Mouse (Mus musculus): ENCODE data around the gene Scn4a. TPM values are rescaled to one million over a fixed set of nuclear protein-coding genes. Genes with fewer than 3 reads are reported as not detected.

The Scn4a gene
- polyA plus RNA-seq, 1 experiment from 2014 or later = 1.5 TPM

- no peak overlapping the region for H3K9ac ChIP-seq (ENCODE audit: low read depth, low read length)
- no peaks in the 10 kb centered on the region for H3K27me3 ChIP-seq (replicated peaks; ENCODE audit: control insufficient read depth, insufficient read depth, low read length)
- H3K4me3 ChIP-seq (ENCODE audit: low read depth, low read length) = no peak overlapping the region
- ATAC-seq (ENCODE audit: low read depth) = no peak
- no peak for DNase-seq (ENCODE audit: low spot score)
- H3K27ac ChIP-seq (replicated peaks; ENCODE audit: low read depth, low read length) = 0 out of 2 replicates have a peak overlapping the region, but pooled peaks have one; percentile 31
- 0 out of 2 replicates have a peak, but pooled peaks cover 6% of the 10 kb centered on the region for H3K4me1 ChIP-seq (ENCODE audit: control insufficient read depth, insufficient read depth, low read length)
- no peaks in the 10 kb centered on the region for H3K36me3 ChIP-seq (ENCODE audit: control insufficient read depth, insufficient read depth, low read length)
- WGBS = 80% methylated on average over 5 of the region's 5 CpGs
- H3K4me2 ChIP-seq (ENCODE audit: low read depth, low read length) = no peak overlapping the region
- no peaks in the 10 kb centered on the region for H3K9me3 ChIP-seq (ENCODE audit: control insufficient read depth, low read length)
Measured at GRCm38 (mm10) chr11:106374979-106375378, 21.9 kb upstream of the Scn4a start.

- H3K9me3 ChIP-seq (ENCODE audit: control insufficient read depth, low read length) = no peaks in the 10 kb centered on the region
- ATAC-seq (ENCODE audit: low read depth) (peak; percentile 77), DNase-seq (ENCODE audit: low spot score) (peak; percentile 68)
- H3K36me3 ChIP-seq (ENCODE audit: control insufficient read depth, insufficient read depth, low read length) = no peaks in the 10 kb centered on the region
- H3K27me3 ChIP-seq (replicated peaks; ENCODE audit: control insufficient read depth, insufficient read depth, low read length) = no peaks in the 10 kb centered on the region
- 0 out of 2 replicates have a peak overlapping the region, but pooled peaks have one; percentile 11 for H3K9ac ChIP-seq (ENCODE audit: low read depth, low read length)
- no peak overlapping the region for H3K4me3 ChIP-seq (ENCODE audit: low read depth, low read length)
- peak overlapping the region; percentile 31; the same call in 1 of the 2 replicates for H3K27ac ChIP-seq (replicated peaks; ENCODE audit: low read depth, low read length)
- 0 out of 2 replicates have a peak, but pooled peaks cover 6% of the 10 kb centered on the region for H3K4me1 ChIP-seq (ENCODE audit: control insufficient read depth, insufficient read depth, low read length)
- no peak overlapping the region for H3K4me2 ChIP-seq (ENCODE audit: low read depth, low read length)
- 33% methylated on average over 8 of the region's 9 CpGs for WGBS
Measured at GRCm38 (mm10) chr11:106374559-106374958, 21.5 kb upstream of the Scn4a start.

GRCm38 (mm10) chr11:106373998-106374397 lies 20.9 kb upstream of the Scn4a start:
- ATAC-seq (ENCODE audit: low read depth) = peak; percentile 78
- H3K9me3 ChIP-seq (ENCODE audit: control insufficient read depth, low read length) = no peaks in the 10 kb centered on the region
- no peak overlapping the region for H3K4me3 ChIP-seq (ENCODE audit: low read depth, low read length)
- H3K27me3 ChIP-seq (replicated peaks; ENCODE audit: control insufficient read depth, insufficient read depth, low read length) = no peaks in the 10 kb centered on the region
- DNase-seq (ENCODE audit: low spot score) = no peak
- H3K27ac ChIP-seq (replicated peaks; ENCODE audit: low read depth, low read length) = no peak overlapping the region; the same call in 1 of the 2 replicates
- 0 out of 2 replicates have a peak overlapping the region, but pooled peaks have one; percentile 11 for H3K9ac ChIP-seq (ENCODE audit: low read depth, low read length)
- 0 out of 2 replicates have a peak, but pooled peaks cover 6% of the 10 kb centered on the region for H3K4me1 ChIP-seq (ENCODE audit: control insufficient read depth, insufficient read depth, low read length)
- no peak overlapping the region for H3K4me2 ChIP-seq (ENCODE audit: low read depth, low read length)
- no peaks in the 10 kb centered on the region for H3K36me3 ChIP-seq (ENCODE audit: control insufficient read depth, insufficient read depth, low read length)
- WGBS = 33% methylated on average over 11 of the region's 11 CpGs

DNA sequence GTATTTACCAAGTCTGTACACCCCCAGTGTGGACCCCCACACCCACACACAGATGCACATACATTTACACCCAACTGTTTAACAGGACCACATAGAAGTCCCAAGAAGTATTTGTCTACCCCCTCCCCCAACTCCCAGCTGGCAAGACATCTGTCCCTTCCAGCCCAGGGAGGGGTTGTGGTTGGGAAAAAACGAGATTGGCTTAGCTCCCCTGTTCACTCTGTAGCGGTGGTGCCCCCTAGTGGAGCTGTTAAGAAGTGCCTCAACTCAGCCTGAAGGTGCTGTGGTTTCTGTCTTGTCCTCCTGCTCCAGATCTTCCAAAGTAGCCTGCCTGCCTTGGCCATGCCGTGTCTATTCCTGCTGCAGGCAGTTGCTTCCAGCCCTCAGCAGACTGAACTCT lies 13.2 kb upstream of the Scn4a start:
- peak; percentile 80 for DNase-seq (ENCODE audit: low spot score)
- Histone ChIP-seq H3K36me3 (ENCODE audit: control insufficient read depth, insufficient read depth, low read length) (no peaks in the 10 kb centered on the region), H3K27me3 (replicated peaks; ENCODE audit: control insufficient read depth, insufficient read depth, low read length) (no peaks in the 10 kb centered on the region), H3K4me2 (ENCODE audit: low read depth, low read length) (no peak overlapping the region), H3K4me1 (ENCODE audit: control insufficient read depth, insufficient read depth, low read length) (peaks cover 9% of the 10 kb centered on the region), H3K9me3 (ENCODE audit: control insufficient read depth, low read length) (no peaks in the 10 kb centered on the region), H3K9ac (ENCODE audit: low read depth, low read length) (no peak overlapping the region), H3K27ac (replicated peaks; ENCODE audit: low read depth, low read length) (no peak overlapping the region), H3K4me3 (ENCODE audit: low read depth, low read length) (no peak overlapping the region)
- 4% methylated on average over 3 of the region's 3 CpGs for WGBS
- ATAC-seq (ENCODE audit: low read depth) = peak; percentile 60; the same call in 1 of the 2 replicates

DNA sequence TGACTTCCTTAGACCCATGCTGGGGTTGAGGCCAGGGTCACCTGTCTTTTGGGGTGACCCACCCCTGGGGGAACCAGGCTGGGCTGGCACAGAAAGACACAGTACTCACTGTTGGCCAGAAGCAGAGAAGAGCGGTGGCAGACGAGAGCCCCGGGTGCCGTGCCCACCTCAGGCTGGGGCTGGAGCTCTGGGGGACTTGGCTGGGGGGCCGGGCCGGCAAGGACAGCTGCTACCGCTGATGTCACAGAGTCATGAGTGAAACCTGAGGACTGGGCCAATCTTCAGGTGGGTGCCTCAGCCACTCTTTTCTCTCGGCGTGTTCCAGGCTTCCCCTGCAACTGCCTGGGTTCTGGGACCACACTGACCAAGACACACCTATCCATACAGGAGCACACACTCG lies 12.3 kb upstream of the Scn4a start, which contains the start of gene Prr29:
Gene Prr29 (plus strand): TSS at position 107 of the 400 bp plus-strand sequence.
- no peak for DNase-seq (ENCODE audit: low spot score)
- ATAC-seq (ENCODE audit: low read depth) = no peak
- H3K27me3 ChIP-seq (replicated peaks; ENCODE audit: control insufficient read depth, insufficient read depth, low read length) = no peaks in the 10 kb centered on the region
- WGBS = 67% methylated on average over 6 of the region's 10 CpGs
- H3K4me2 ChIP-seq (ENCODE audit: low read depth, low read length) = peak within 1 kb of the TSS; percentile 31
- H3K36me3 ChIP-seq (ENCODE audit: control insufficient read depth, insufficient read depth, low read length) = no peaks in the 10 kb centered on the region
- no peak within 1 kb of the TSS for H3K27ac ChIP-seq (replicated peaks; ENCODE audit: low read depth, low read length)
- H3K4me1 ChIP-seq (ENCODE audit: control insufficient read depth, insufficient read depth, low read length) = peaks cover 9% of the 10 kb centered on the region
- H3K9me3 ChIP-seq (ENCODE audit: control insufficient read depth, low read length) = no peaks in the 10 kb centered on the region
- H3K9ac ChIP-seq (ENCODE audit: low read depth, low read length) = peak within 1 kb of the TSS; percentile 6; the same call in 1 of the 2 replicates
- H3K4me3 ChIP-seq (ENCODE audit: low read depth, low read length) = no peak within 1 kb of the TSS

- H3K4me3 ChIP-seq (ENCODE audit: low read depth, low read length) = no peak overlapping the region
- H3K27ac ChIP-seq (replicated peaks; ENCODE audit: low read depth, low read length) = no peak overlapping the region
- H3K9me3 ChIP-seq (ENCODE audit: control insufficient read depth, low read length) = no peaks in the 10 kb centered on the region
- ATAC-seq (ENCODE audit: low read depth) (peak; percentile 67), DNase-seq (ENCODE audit: low spot score) (peak; percentile 43)
- H3K4me1 ChIP-seq (ENCODE audit: control insufficient read depth, insufficient read depth, low read length) = peaks cover 9% of the 10 kb centered on the region
- WGBS = 16% methylated on average over 9 of the region's 11 CpGs
- no peaks in the 10 kb centered on the region for H3K27me3 ChIP-seq (replicated peaks; ENCODE audit: control insufficient read depth, insufficient read depth, low read length)
- peak overlapping the region; percentile 31 for H3K4me2 ChIP-seq (ENCODE audit: low read depth, low read length)
- H3K36me3 ChIP-seq (ENCODE audit: control insufficient read depth, insufficient read depth, low read length) = no peaks in the 10 kb centered on the region
- H3K9ac ChIP-seq (ENCODE audit: low read depth, low read length) = peak overlapping the region; percentile 6; the same call in 1 of the 2 replicates
Measured at GRCm38 (mm10) chr11:106364712-106365111, 11.6 kb upstream of the Scn4a start.

GRCm38 (mm10) chr11:106359350-106359749 lies 6.3 kb upstream of the Scn4a start:
- H3K4me3 ChIP-seq (ENCODE audit: low read depth, low read length) = no peak overlapping the region
- ATAC-seq (ENCODE audit: low read depth) (no peak), DNase-seq (ENCODE audit: low spot score) (no peak)
- H3K9me3 ChIP-seq (ENCODE audit: control insufficient read depth, low read length) = no peaks in the 10 kb centered on the region
- H3K27ac ChIP-seq (replicated peaks; ENCODE audit: low read depth, low read length) = no peak overlapping the region
- H3K4me2 ChIP-seq (ENCODE audit: low read depth, low read length) = no peak overlapping the region
- no peaks in the 10 kb centered on the region for H3K36me3 ChIP-seq (ENCODE audit: control insufficient read depth, insufficient read depth, low read length)
- H3K27me3 ChIP-seq (replicated peaks; ENCODE audit: control insufficient read depth, insufficient read depth, low read length) = no peaks in the 10 kb centered on the region
- WGBS = 25% methylated on average over 5 of the region's 5 CpGs
- no peaks in the 10 kb centered on the region for H3K4me1 ChIP-seq (ENCODE audit: control insufficient read depth, insufficient read depth, low read length)
- H3K9ac ChIP-seq (ENCODE audit: low read depth, low read length) = no peak overlapping the region

- Histone ChIP-seq H3K9ac (ENCODE audit: low read depth, low read length) (no peak overlapping the region), H3K4me1 (ENCODE audit: control insufficient read depth, insufficient read depth, low read length) (no peaks in the 10 kb centered on the region), H3K4me2 (ENCODE audit: low read depth, low read length) (no peak overlapping the region), H3K9me3 (ENCODE audit: control insufficient read depth, low read length) (no peaks in the 10 kb centered on the region), H3K27ac (replicated peaks; ENCODE audit: low read depth, low read length) (no peak overlapping the region), H3K36me3 (ENCODE audit: control insufficient read depth, insufficient read depth, low read length) (no peaks in the 10 kb centered on the region), H3K27me3 (replicated peaks; ENCODE audit: control insufficient read depth, insufficient read depth, low read length) (no peaks in the 10 kb centered on the region), H3K4me3 (ENCODE audit: low read depth, low read length) (no peak overlapping the region)
- DNase-seq (ENCODE audit: low spot score) = no peak
- ATAC-seq (ENCODE audit: low read depth) = no peak
- WGBS = 63% methylated on average over 18 of the region's 19 CpGs
Measured at GRCm38 (mm10) chr11:106355382-106356128, 2.5 kb upstream of the Scn4a start.
